Mouse (Mus musculus) hindbrain, embryonic 15.5 days (tissue): ENCODE measurements around the gene Trim8. TPM values are rescaled to one million over a fixed set of nuclear protein-coding genes. Genes with fewer than 3 reads are reported as not detected.

Experiments used
- ATAC-seq: fragments of 200-750 bp; cut with Nextera tagmentation; 2 replicates; pipeline ENCODE4 v1.8.0; 2017; ENCODE audit warnings: low read depth, moderate number of reproducible peaks, moderate TSS enrichment; ENCODE audit not compliant: low FRiP score
- H3K27ac ChIP-seq: fragments of 300-500 bp; sonication (generic); replicated peaks from 2 replicates; pipeline ENCODE4 v1.5.1; 2015; ENCODE audit warnings: mild to moderate bottlenecking, inconsistent platforms
- H3K27me3 ChIP-seq: fragments of 300-500 bp; sonication (generic); 2 replicates; pipeline ENCODE4 v1.6.1; 2015; ENCODE audit warnings: control low read depth, inconsistent platforms
- H3K36me3 ChIP-seq: fragments of 300-500 bp; sonication (generic); 2 replicates; pipeline ENCODE4 v1.6.1; 2015; ENCODE audit warnings: control low read depth, inconsistent platforms
- H3K4me1 ChIP-seq: fragments of 300-500 bp; sonication (generic); replicated peaks from 2 replicates; pipeline ENCODE4 v1.6.1; 2015; ENCODE audit warnings: control low read depth, inconsistent platforms
- H3K4me2 ChIP-seq: fragments of 300-500 bp; sonication (generic); 2 replicates; pipeline ENCODE4 v1.6.1; 2015; ENCODE audit warnings: moderate library complexity, mild to moderate bottlenecking, inconsistent platforms
- H3K4me3 ChIP-seq: fragments of 300-500 bp; sonication (generic); 2 replicates; pipeline ENCODE4 v1.5.1; 2015; ENCODE audit warnings: mild to moderate bottlenecking, inconsistent platforms
- H3K9ac ChIP-seq: fragments of 300-500 bp; sonication (generic); 2 replicates; pipeline ENCODE4 v1.6.1; 2015; ENCODE audit warnings: inconsistent platforms
- H3K9me3 ChIP-seq: fragments of 300-500 bp; sonication (generic); 2 replicates; pipeline ENCODE4 v1.6.1; 2016; ENCODE audit warnings: control low read depth, inconsistent platforms
- WGBS: fragments of 180-500 bp; shearing (Covaris S2); methylation state at CpG from one replicate; pipeline ENCODE4 v1.1.7; 2015; 5-methylcytosine and 5-hydroxymethylcytosine counted together
- polyA plus RNA-seq: library from polyadenylated mRNA; unstranded; fragments of >200 nt; fragmentation: Nextera tagmentation; extraction: Ambion mirVana; gene quantifications from 2 replicates; pipeline ENCODE4 v1.2.1, GENCODE M21; 2015

The Trim8 gene
- polyA plus RNA-seq, 1 experiment from 2014 or later, result 31.9 TPM

- Histone ChIP-seq H3K27me3 (no peaks in the 10 kb centered on the region), H3K27ac (peak overlapping the region; percentile 100), H3K36me3 (0 out of 2 replicates have a peak, but pooled peaks cover 4% of the 10 kb centered on the region), H3K9me3 (no peaks in the 10 kb centered on the region), H3K4me1 (peaks cover 24% of the 10 kb centered on the region), H3K4me2 (peak overlapping the region; percentile 90), H3K4me3 (peak overlapping the region; percentile 88), H3K9ac (peak overlapping the region; percentile 98)
- WGBS, result under 1% methylated on average over 37 of the region's 50 CpGs
- peak; percentile 14 for ATAC-seq
Measured at GRCm38 (mm10) chr19:46500581-46501341, 741 bp upstream of the Trim8 start.

GRCm38 (mm10) chr19:46502069-46502455 lies 560 bp downstream of the Trim8 start:
- peak overlapping the region; percentile 88 for H3K4me3 ChIP-seq
- no peak for ATAC-seq
- H3K27ac ChIP-seq, result peak overlapping the region; percentile 100
- H3K4me2 ChIP-seq, result peak overlapping the region; percentile 90
- no peaks in the 10 kb centered on the region for H3K9me3 ChIP-seq
- H3K36me3 ChIP-seq, result 0 out of 2 replicates have a peak, but pooled peaks cover 5% of the 10 kb centered on the region
- H3K27me3 ChIP-seq, result no peaks in the 10 kb centered on the region
- peaks cover 37% of the 10 kb centered on the region for H3K4me1 ChIP-seq
- WGBS, result under 1% methylated on average over 43 of the region's 46 CpGs
- peak overlapping the region; percentile 98 for H3K9ac ChIP-seq

GRCm38 (mm10) chr19:46502471-46503166 lies 1.1 kb downstream of the Trim8 start:
- H3K4me3 ChIP-seq, result peak overlapping the region; percentile 88
- H3K4me1 ChIP-seq, result peaks cover 42% of the 10 kb centered on the region
- H3K9me3 ChIP-seq, result no peaks in the 10 kb centered on the region
- peak overlapping the region; percentile 98 for H3K9ac ChIP-seq
- WGBS, result under 1% methylated on average over 53 of the region's 53 CpGs
- no peak for ATAC-seq
- peak overlapping the region; percentile 100 for H3K27ac ChIP-seq
- H3K4me2 ChIP-seq, result peak overlapping the region; percentile 90
- H3K36me3 ChIP-seq, result 0 out of 2 replicates have a peak, but pooled peaks cover 5% of the 10 kb centered on the region
- H3K27me3 ChIP-seq, result no peaks in the 10 kb centered on the region

- no peak for ATAC-seq
- no peaks in the 10 kb centered on the region for H3K27me3 ChIP-seq
- 0 out of 2 replicates have a peak, but pooled peaks cover 5% of the 10 kb centered on the region for H3K36me3 ChIP-seq
- H3K4me1 ChIP-seq, result peaks cover 51% of the 10 kb centered on the region
- WGBS, result under 1% methylated on average over 21 of the region's 21 CpGs
- peak overlapping the region; percentile 100 for H3K27ac ChIP-seq
- peak overlapping the region; percentile 90 for H3K4me2 ChIP-seq
- peak overlapping the region; percentile 98 for H3K9ac ChIP-seq
- no peaks in the 10 kb centered on the region for H3K9me3 ChIP-seq
- peak overlapping the region; percentile 88 for H3K4me3 ChIP-seq
Measured at GRCm38 (mm10) chr19:46503351-46504084, 2.0 kb downstream of the Trim8 start.

- 0 out of 2 replicates have a peak, but pooled peaks cover 5% of the 10 kb centered on the region for H3K36me3 ChIP-seq
- H3K4me3 ChIP-seq, result peak overlapping the region; percentile 88
- H3K9me3 ChIP-seq, result no peaks in the 10 kb centered on the region
- H3K27me3 ChIP-seq, result no peaks in the 10 kb centered on the region
- peaks cover 54% of the 10 kb centered on the region for H3K4me1 ChIP-seq
- H3K4me2 ChIP-seq, result peak overlapping the region; percentile 90
- peak overlapping the region; percentile 100 for H3K27ac ChIP-seq
- ATAC-seq, result no peak
- 0% methylated on average over 4 of the region's 4 CpGs for WGBS
- peak overlapping the region; percentile 98 for H3K9ac ChIP-seq
Measured at GRCm38 (mm10) chr19:46504085-46504552, 2.6 kb downstream of the Trim8 start.

- 0 out of 2 replicates have a peak, but pooled peaks cover 5% of the 10 kb centered on the region for H3K36me3 ChIP-seq
- WGBS, result 45% methylated on average over 9 of the region's 9 CpGs
- peak overlapping the region; percentile 98 for H3K9ac ChIP-seq
- peak overlapping the region; percentile 100 for H3K27ac ChIP-seq
- no peaks in the 10 kb centered on the region for H3K9me3 ChIP-seq
- H3K4me3 ChIP-seq, result peak overlapping the region; percentile 88
- peaks cover 62% of the 10 kb centered on the region for H3K4me1 ChIP-seq
- peak overlapping the region; percentile 90 for H3K4me2 ChIP-seq
- no peak for ATAC-seq
- no peaks in the 10 kb centered on the region for H3K27me3 ChIP-seq
Measured at GRCm38 (mm10) chr19:46504822-46505417, 3.4 kb downstream of the Trim8 start.

- ATAC-seq, result no peak
- H3K9ac ChIP-seq, result peak overlapping the region; percentile 15
- WGBS, result 64% methylated on average over 8 of the region's 8 CpGs
- H3K27me3 ChIP-seq, result no peaks in the 10 kb centered on the region
- H3K27ac ChIP-seq, result peak overlapping the region; percentile 100
- H3K9me3 ChIP-seq, result no peaks in the 10 kb centered on the region
- peak overlapping the region; percentile 90 for H3K4me2 ChIP-seq
- peak overlapping the region; percentile 88 for H3K4me3 ChIP-seq
- H3K36me3 ChIP-seq, result 0 out of 2 replicates have a peak, but pooled peaks cover 9% of the 10 kb centered on the region
- H3K4me1 ChIP-seq, result peaks cover 71% of the 10 kb centered on the region
Measured at GRCm38 (mm10) chr19:46505646-46506371, 4.3 kb downstream of the Trim8 start.

GRCm38 (mm10) chr19:46506372-46506717 lies 4.8 kb downstream of the Trim8 start:
- peak overlapping the region; percentile 88 for H3K4me3 ChIP-seq
- peak overlapping the region; percentile 100 for H3K27ac ChIP-seq
- no peaks in the 10 kb centered on the region for H3K9me3 ChIP-seq
- peak overlapping the region; percentile 15 for H3K9ac ChIP-seq
- no peaks in the 10 kb centered on the region for H3K27me3 ChIP-seq
- no peak for ATAC-seq
- peak overlapping the region; percentile 90 for H3K4me2 ChIP-seq
- WGBS, result 20% methylated on average over 3 of the region's 3 CpGs
- 0 out of 2 replicates have a peak, but pooled peaks cover 11% of the 10 kb centered on the region for H3K36me3 ChIP-seq
- peaks cover 76% of the 10 kb centered on the region for H3K4me1 ChIP-seq

GRCm38 (mm10) chr19:46507181-46507581 lies 5.7 kb downstream of the Trim8 start:
- 0 out of 2 replicates have a peak, but pooled peaks cover 20% of the 10 kb centered on the region for H3K36me3 ChIP-seq
- peaks cover 81% of the 10 kb centered on the region for H3K4me1 ChIP-seq
- peak overlapping the region; percentile 88 for H3K4me3 ChIP-seq
- H3K9me3 ChIP-seq, result no peaks in the 10 kb centered on the region
- H3K27me3 ChIP-seq, result no peaks in the 10 kb centered on the region
- peak; percentile 16; the same call in 1 of the 2 replicates for ATAC-seq
- peak overlapping the region; percentile 90 for H3K4me2 ChIP-seq
- 17% methylated on average over 8 of the region's 8 CpGs for WGBS
- H3K9ac ChIP-seq, result 0 out of 2 replicates have a peak overlapping the region, but pooled peaks have one; percentile 15
- peak overlapping the region; percentile 100 for H3K27ac ChIP-seq

- H3K27me3 ChIP-seq, result no peaks in the 10 kb centered on the region
- H3K9ac ChIP-seq, result 0 out of 2 replicates have a peak overlapping the region, but pooled peaks have one; percentile 1
- no peak overlapping the region for H3K4me3 ChIP-seq
- H3K4me1 ChIP-seq, result peaks cover 81% of the 10 kb centered on the region
- no peak for ATAC-seq
- H3K27ac ChIP-seq, result peak overlapping the region; percentile 100
- peaks cover 25% of the 10 kb centered on the region for H3K36me3 ChIP-seq
- peak overlapping the region; percentile 90 for H3K4me2 ChIP-seq
- no peaks in the 10 kb centered on the region for H3K9me3 ChIP-seq
- 43% methylated on average over 1 of the region's 1 CpGs for WGBS
Measured at GRCm38 (mm10) chr19:46507806-46508205, 6.3 kb downstream of the Trim8 start.
